Mouse (Mus musculus) MEL (cell line): Measurements from ENCODE around the gene Sec16b.
A peak's percentile ranks its signal among the peaks of the same experiment; 100 is the strongest.

ENCODE experiments used
- CTCF ChIP-seq, 3 experiments: IDR thresholded peaks in 2 of 3; conservative IDR thresholded peaks in 1 of 3; 2 replicates each; pipeline ENCODE4 v1.5.1; 2011 to 2012; ENCODE audit warnings: low read length in 3 of 3, low read depth in 2 of 3, mild to moderate bottlenecking in 2 of 3, improper control_type of control experiment in 1 of 3, inconsistent platforms in 1 of 3, mixed read lengths in 1 of 3, moderate library complexity in 1 of 3; ENCODE audit not compliant: control insufficient read depth in 1 of 3, insufficient read depth in 1 of 3, poor library complexity in 1 of 3, severe bottlenecking in 1 of 3
- ELF1 ChIP-seq: IDR thresholded peaks from 2 replicates; pipeline ENCODE4 v1.6.1; 2014; ENCODE audit warnings: low read depth, mild to moderate bottlenecking, inconsistent platforms, low read length, improper control_type of control experiment, moderate library complexity
- EP300 ChIP-seq, 2 experiments: IDR thresholded peaks; 2 replicates each; pipeline ENCODE4 v1.6.1; 2011; ENCODE audit warnings: improper control_type of control experiment in 2 of 2, low read length in 2 of 2, low read depth in 1 of 2, mild to moderate bottlenecking in 1 of 2
- ETS1 ChIP-seq: IDR thresholded peaks from 2 replicates; pipeline ENCODE4 v1.6.1; 2012; ENCODE audit warnings: low read depth, mild to moderate bottlenecking, inconsistent platforms, low read length, improper control_type of control experiment, moderate library complexity
- MAX ChIP-seq: IDR thresholded peaks from 2 replicates; pipeline ENCODE4 v1.6.1; 2011; ENCODE audit warnings: low read length, improper control_type of control experiment
- MXI1 ChIP-seq: IDR thresholded peaks from 2 replicates; pipeline ENCODE4 v1.6.1; 2011; ENCODE audit warnings: mild to moderate bottlenecking, low read depth, low read length, improper control_type of control experiment
- NRF1 ChIP-seq: IDR thresholded peaks from 2 replicates; pipeline ENCODE4 v1.6.1; 2014; ENCODE audit warnings: low read depth, mild to moderate bottlenecking, inconsistent platforms, low read length, improper control_type of control experiment, moderate library complexity; ENCODE audit not compliant: poor library complexity, insufficient read depth, severe bottlenecking
- POLR2AphosphoS5 ChIP-seq: IDR thresholded peaks from 2 replicates; pipeline ENCODE4 v1.6.1; 2012; ENCODE audit warnings: low read depth, borderline replicate concordance, mild to moderate bottlenecking, inconsistent platforms, low read length, moderate library complexity, mixed read lengths
- UBTF ChIP-seq: IDR thresholded peaks from 2 replicates; pipeline ENCODE4 v1.6.1; 2012; ENCODE audit warnings: low read depth, mild to moderate bottlenecking, inconsistent platforms, low read length, improper control_type of control experiment, moderate library complexity, borderline replicate concordance; ENCODE audit not compliant: insufficient read depth
- ZNF384 ChIP-seq: IDR thresholded peaks from 2 replicates; pipeline ENCODE4 v1.6.1; 2012; ENCODE audit warnings: low read depth, mild to moderate bottlenecking, inconsistent platforms, low read length, improper control_type of control experiment

DNA sequence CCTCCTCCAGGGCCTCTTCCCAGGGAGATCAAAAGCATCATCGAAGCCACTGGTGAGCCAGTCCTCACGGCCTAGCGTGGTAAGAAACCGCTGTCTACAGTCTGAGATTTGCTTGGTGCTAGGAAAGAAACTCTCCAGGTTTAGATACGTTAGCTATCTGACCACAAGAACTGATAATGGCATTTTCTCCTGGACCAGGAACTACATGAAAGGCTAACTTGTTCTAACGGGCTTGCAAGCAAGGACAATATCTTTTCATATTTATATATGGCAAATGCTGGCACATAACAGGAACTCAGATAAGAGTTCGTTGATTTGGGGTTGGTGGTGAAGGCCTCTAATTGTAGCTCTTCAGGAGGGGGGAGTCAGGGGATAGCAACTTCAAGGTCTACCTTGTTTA lies 18.2 kb downstream of the Sec16b start:
- no peak for TF ChIP-seq CTCF (IDR thresholded peaks at IDR 0.05 in 2 of 3, conservative IDR thresholded peaks at IDR 0.05 in 1 of 3; ENCODE audit: control insufficient read depth in 1 of 3, insufficient read depth in 1 of 3, low read depth in 2 of 3, low read length in 3 of 3, poor library complexity in 1 of 3, severe bottlenecking in 1 of 3)
- no peak for TF ChIP-seq ZNF384
- peak; percentile 62 to 78; a peak in 3 of 4 replicates for TF ChIP-seq EP300 (IDR thresholded peaks at IDR 0.05; ENCODE audit: low read depth in 1 of 2, low read length in 2 of 2)
- peak; percentile 51; the same call in 1 of the 2 replicates for TF ChIP-seq ETS1
- TF ChIP-seq POLR2AphosphoS5: no peak
- TF ChIP-seq MXI1: no peak
- TF ChIP-seq NRF1: no peak
- 0 out of 2 replicates have a peak, but pooled peaks have one; percentile 21 for TF ChIP-seq MAX
- TF ChIP-seq UBTF: no peak
- no peak for TF ChIP-seq ELF1
